Mouse (Mus musculus): ENCODE data around the gene Zfp281.
A peak's percentile ranks its signal among the peaks of the same experiment; 100 is the strongest.

The Zfp281 gene

DNA sequence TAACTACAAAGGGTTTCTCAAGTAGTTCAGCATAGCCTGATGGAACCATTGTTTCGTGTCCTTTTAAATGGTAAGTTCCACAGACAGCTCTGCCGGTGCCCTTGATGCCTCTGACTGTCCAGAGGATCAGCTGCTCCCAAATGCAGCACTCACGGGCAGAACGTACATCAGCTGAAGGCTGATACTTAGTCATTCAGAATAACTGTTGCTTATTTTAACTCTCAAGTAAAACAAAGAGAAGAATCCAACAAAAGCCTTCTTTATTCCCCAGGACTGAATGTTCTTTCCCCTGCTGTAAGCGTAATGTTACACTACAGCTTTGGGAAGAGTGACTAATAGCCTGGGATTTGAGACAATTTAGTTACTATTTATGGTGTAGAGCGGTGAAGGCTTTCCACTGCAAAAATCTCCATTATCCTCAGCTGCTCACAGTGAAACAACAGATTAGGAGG lies 11.4 kb upstream of the Zfp281 start:
- no peak for DNase-seq (ENCODE audit: low spot score in 2 of 2)

DNA sequence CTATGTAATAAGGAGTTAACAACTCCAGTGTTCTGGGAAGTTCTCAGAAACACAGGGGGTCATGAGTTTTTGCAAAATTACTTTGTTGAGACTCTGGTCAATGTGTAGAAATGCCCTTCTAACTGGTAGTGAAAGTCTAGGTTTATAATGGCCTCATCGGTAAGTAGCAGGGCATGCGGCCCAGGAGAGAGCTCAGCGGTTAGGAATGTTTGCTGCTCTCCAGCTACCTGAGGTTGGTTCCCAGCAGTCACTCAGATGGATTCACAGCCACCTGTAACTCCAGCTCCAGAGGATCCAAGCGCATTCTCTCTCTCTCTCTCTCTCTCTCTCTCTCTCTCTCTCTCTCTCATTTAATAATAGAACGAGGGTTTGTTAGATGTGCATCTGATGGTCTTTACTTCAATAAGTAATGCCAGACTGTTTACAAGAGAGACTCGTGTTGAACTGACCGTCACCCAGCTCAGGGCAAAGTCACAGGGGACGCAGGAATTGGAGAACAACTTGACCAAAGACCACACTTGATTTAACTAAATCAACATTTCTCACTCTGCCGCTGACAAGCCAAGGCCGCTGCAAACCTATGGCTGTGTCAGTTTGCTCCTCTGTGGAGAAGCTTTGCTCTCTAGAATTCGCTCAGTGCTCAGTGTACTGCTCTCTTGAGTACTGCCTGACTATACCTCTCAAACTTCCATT lies 9.8 kb upstream of the Zfp281 start:
- no peak for DNase-seq (ENCODE audit: low spot score in 2 of 2)

DNA sequence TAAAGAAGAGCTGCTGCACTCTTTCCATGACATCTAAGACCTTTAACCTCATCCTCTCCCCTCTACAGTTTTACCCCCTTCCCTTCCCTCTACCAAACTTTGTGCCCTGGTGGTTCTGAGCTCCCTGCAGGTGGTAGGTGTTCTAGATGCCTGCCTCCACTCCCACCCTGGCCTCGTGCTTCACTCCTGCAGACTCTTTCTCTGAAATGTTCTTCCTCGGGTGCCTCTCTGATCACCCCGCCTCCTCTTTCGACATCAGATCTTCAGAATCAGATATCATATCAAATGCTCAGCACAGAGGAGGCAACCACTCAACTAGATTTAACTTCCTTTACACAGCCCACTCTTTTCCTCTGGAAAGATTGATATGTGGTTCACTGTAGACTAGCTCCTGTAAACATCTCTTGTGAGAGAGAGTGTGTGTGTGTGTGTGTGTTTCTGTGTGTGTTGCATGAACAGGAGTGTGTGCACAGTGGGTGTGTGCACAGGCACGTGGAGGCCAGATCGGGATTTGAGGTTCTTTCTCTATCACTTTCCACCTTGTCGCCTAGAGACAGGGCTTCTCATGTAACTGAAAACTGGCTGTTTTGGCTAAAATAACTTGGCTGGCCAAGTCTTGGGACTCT lies 7.4 kb upstream of the Zfp281 start:
- DNase-seq (ENCODE audit: low spot score in 2 of 2) = no peak

GRCm38 (mm10) chr1:136618570-136618969 lies 6.1 kb upstream of the Zfp281 start:
- DNase-seq (ENCODE audit: low spot score in 2 of 2) = no peak

DNA sequence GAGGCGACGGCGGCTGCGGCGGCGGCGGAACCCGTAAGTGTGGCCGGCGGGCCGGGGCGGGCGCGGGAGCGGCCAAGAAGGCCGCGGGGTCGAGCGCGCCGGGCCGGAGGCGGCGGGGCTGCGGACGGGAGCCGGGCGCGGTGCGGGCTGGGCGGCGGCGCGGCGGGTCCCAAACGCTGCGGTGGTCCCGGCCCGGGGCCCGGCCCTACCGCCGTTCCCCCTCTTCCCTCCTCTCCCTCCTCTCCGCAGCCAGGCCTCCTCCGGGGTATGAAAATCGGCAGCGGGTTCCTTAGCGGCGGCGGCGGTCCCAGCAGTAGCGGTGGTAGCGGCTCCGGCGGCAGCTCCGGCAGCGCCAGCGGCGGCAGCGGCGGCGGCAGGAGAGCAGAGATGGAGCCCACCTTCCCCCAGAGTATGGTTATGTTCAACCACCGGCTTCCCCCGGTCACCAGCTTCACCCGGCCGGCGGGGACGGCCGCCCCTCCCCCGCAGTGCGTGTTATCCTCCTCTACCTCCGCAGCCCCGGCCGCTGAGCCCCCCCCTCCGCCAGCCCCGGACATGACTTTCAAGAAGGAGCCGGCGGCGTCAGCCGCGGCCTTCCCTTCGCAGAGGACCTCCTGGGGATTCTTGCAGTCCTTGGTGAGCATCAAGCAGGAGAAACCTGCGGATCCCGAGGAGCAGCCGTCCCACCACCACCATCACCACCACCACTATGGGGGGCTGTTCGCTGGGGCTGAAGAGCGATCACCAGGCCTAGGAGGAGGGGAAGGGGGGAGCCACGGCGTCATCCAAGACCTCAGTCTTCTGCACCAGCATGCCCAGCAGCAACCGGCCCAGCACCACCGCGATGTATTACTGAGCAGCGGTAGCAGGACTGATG lies 556 bp downstream of the Zfp281 start:
- DNase-seq (ENCODE audit: low spot score in 2 of 2) = peak; percentile 17 to 22

GRCm38 (mm10) chr1:136626141-136626540 lies 1.4 kb downstream of the Zfp281 start:
- no peak for DNase-seq (ENCODE audit: low spot score in 2 of 2)

- DNase-seq (ENCODE audit: low spot score in 2 of 2) = no peak
These were observed 2.1 kb downstream of the Zfp281 start for GRCm38 (mm10) chr1:136626756-136627155.

DNA sequence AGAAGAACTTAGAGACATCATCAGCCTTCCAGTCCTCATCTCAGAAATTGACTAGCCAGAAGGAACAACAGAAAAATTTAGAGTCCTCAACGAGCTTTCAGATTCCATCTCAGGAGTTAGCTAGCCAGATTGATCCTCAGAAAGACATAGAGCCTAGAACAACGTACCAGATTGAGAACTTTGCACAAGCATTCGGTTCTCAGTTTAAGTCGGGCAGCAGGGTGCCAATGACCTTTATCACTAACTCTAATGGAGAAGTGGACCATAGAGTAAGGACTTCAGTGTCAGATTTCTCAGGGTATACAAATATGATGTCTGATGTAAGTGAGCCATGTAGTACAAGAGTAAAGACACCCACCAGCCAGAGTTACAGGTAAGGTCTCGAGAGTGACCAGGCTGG lies 2.9 kb downstream of the Zfp281 start:
- no peak for DNase-seq (ENCODE audit: low spot score in 2 of 2)

GRCm38 (mm10) chr1:136632891-136633290 lies 8.2 kb downstream of the Zfp281 start:
- DNase-seq (ENCODE audit: low spot score in 2 of 2) = no peak

DNA sequence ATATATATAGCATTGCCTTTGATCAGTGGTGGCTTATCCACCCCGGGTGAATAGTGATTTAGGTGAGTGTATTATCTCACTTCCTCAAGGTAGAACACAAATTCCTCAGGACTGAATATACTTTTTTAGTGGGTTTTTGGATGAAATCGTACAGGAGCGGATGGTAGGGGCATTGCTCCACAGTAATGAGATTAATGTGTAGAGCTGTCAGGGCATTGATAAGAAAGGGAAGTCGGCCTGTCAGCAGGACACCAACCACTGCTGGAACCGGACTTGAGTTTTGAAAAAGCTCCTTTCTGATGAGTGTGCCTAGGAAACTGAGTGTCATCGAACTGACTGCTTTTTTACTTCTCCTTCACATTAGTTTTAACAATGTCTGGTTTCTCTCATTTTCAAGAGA lies 10.9 kb downstream of the Zfp281 start:
- DNase-seq (ENCODE audit: low spot score in 2 of 2) = no peak

GRCm38 (mm10) chr1:136636946-136637345 lies 12.2 kb downstream of the Zfp281 start:
- DNase-seq (ENCODE audit: low spot score in 2 of 2) = no peak

DNA sequence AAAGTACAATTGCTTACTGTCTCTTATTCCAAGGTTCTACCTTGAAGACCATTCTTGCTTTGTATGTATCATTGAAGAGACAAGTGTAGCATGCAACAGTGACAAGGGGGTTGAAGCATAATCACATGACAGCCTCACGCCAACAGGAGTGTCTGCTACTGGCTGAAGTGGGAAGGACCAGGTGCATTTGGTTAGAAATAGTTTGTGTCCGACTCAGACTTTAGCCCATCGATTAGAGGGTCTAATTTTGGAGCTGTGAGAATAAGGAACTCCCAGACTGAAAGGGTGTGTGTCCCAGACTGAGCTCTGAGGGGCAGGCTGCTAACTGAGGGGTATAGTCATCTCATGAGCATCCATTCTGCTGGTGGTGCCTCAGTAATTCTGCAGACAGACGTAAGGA lies 13.0 kb downstream of the Zfp281 start:
- no peak for DNase-seq (ENCODE audit: low spot score in 2 of 2)

DNA sequence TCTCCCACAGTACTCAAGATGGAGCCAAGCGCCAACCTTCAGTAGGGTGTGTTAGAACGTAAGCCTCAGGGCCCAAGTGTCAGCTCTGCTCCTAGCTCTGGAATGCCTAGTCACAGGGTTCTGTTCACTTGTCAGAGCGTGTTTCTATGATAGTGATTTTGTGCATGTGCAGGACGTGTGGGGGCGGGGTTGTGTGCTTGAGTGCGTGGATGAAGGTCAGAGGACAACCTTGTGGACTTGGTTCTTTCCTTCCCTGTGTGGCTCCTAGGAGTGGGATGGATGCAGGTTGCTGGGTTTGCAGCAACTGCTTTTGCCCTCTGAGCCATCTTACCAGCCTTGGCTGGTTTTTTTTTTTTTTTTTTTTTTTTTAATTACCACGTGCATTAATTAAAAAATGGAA lies 13.5 kb downstream of the Zfp281 start:
- no peak for DNase-seq (ENCODE audit: low spot score in 2 of 2)

GRCm38 (mm10) chr1:136638699-136639098 lies 14.0 kb downstream of the Zfp281 start:
- no peak for DNase-seq (ENCODE audit: low spot score in 2 of 2)

DNA sequence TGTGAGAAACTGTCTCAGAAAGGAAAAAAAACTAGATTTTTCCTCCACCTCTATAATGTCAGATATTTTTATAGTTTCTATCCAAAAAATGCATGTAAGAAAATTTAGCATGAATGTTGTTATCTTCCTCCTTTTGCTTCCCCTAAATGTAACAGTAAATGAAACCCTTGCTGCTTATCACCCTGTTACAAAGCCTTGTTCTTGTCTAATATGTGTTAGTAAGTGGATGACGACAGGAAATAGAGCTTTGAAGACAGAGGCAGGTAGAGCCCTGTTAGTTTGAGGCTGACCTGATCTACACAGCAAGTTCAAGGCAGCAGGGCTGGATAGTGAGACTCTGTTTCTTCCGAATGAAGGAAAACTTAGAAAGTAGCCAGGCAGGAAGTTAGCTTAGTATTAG lies 14.5 kb downstream of the Zfp281 start:
- no peak for DNase-seq (ENCODE audit: low spot score in 2 of 2)

- DNase-seq (ENCODE audit: low spot score in 2 of 2) = no peak
These were observed 18.0 kb downstream of the Zfp281 start for GRCm38 (mm10) chr1:136642701-136643100.

DNA sequence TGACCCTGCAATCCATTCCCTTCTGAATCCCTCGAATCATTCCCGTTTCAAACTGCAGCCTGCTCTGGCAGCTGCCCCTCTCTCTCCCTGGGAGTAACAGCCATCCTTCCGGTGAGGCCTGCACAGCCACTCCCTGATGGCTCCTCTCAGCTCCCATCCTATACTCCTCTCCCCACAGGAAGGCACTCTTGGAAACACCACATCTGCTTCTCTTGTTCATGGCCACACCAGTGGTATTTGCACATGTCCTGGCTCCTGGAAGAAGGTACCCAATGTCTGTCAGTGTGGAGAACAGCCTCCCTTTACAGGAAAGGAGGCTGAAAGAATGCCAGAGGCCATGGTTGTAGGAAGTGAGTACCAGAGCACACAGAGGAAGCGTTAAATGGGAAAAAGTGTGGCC lies 19.8 kb downstream of the Zfp281 start:
- DNase-seq (ENCODE audit: low spot score in 2 of 2) = no peak

GRCm38 (mm10) chr1:136645849-136646625 lies 21.3 kb downstream of the Zfp281 start:
- no peak for DNase-seq (ENCODE audit: low spot score in 2 of 2)

GRCm38 (mm10) chr1:136652066-136652465 lies 27.4 kb downstream of the Zfp281 start:
- no peak for DNase-seq (ENCODE audit: low spot score in 2 of 2)

- DNase-seq (ENCODE audit: low spot score in 2 of 2) = no peak
These were observed 28.8 kb downstream of the Zfp281 start for GRCm38 (mm10) chr1:136653526-136653925.

GRCm38 (mm10) chr1:136654385-136654784 lies 29.7 kb downstream of the Zfp281 start:
- DNase-seq (ENCODE audit: low spot score in 2 of 2) = no peak

- DNase-seq (ENCODE audit: low spot score in 2 of 2) = no peak
These were observed 31.9 kb downstream of the Zfp281 start for GRCm38 (mm10) chr1:136656619-136657018.
